Mouse (Mus musculus): ENCODE data around the gene Trp53i13.

GRCm38 (mm10) chr11:77497851-77498250, 17.9 kb downstream of the Trp53i13 start:
- no peak for TF ChIP-seq POLR2A (IDR thresholded peaks at IDR 0.05; ENCODE audit: low read depth, low read length)
- TF ChIP-seq CTCF (IDR thresholded peaks at IDR 0.05; ENCODE audit: borderline replicate concordance, insufficient read depth, low read length): no peak
